Mouse (Mus musculus) heart, embryonic 11.5 days (tissue): Measurements from ENCODE around the gene Ehbp1l1. TPM values are rescaled to one million over a fixed set of nuclear protein-coding genes. Genes with fewer than 3 reads are reported as not detected.

Source experiments
- ATAC-seq: fragments of 200-750 bp; cut with Nextera tagmentation; replicated peaks from 2 replicates; pipeline ENCODE4 v1.8.0; 2017; ENCODE audit warnings: moderate library complexity; ENCODE audit not compliant: insufficient number of reproducible peaks, low FRiP score, low TSS enrichment
- H3K27ac ChIP-seq: fragments of 300-500 bp; sonication (generic); 2 replicates; pipeline ENCODE4 v1.5.1; 2014; ENCODE audit warnings: mild to moderate bottlenecking, low read depth, low read length
- H3K27me3 ChIP-seq: fragments of 300-500 bp; sonication (generic); 2 replicates; pipeline ENCODE4 v1.6.1; 2014; ENCODE audit warnings: mild to moderate bottlenecking, low read length, mixed read lengths; ENCODE audit not compliant: control insufficient read depth, insufficient read depth
- H3K36me3 ChIP-seq: fragments of 300-500 bp; sonication (generic); 2 replicates; pipeline ENCODE4 v1.6.1; 2014; ENCODE audit warnings: mild to moderate bottlenecking, low read length, moderate library complexity, mixed read lengths; ENCODE audit not compliant: control insufficient read depth, insufficient read depth
- H3K4me1 ChIP-seq: fragments of 300-500 bp; sonication (generic); 2 replicates; pipeline ENCODE4 v1.6.1; 2014; ENCODE audit warnings: low read length; ENCODE audit not compliant: control insufficient read depth, insufficient read depth
- H3K4me2 ChIP-seq: fragments of 300-500 bp; sonication (generic); 2 replicates; pipeline ENCODE4 v1.6.1; 2014; ENCODE audit warnings: mild to moderate bottlenecking, moderate library complexity
- H3K4me3 ChIP-seq: fragments of 300-500 bp; sonication (generic); 2 replicates; pipeline ENCODE4 v1.5.1; 2014; ENCODE audit warnings: low read depth, low read length
- H3K9ac ChIP-seq: fragments of 300-500 bp; sonication (generic); 2 replicates; pipeline ENCODE4 v1.6.1; 2014; ENCODE audit warnings: mild to moderate bottlenecking, low read depth, low read length, moderate library complexity
- H3K9me3 ChIP-seq: fragments of 300-500 bp; sonication (generic); replicated peaks from 2 replicates; pipeline ENCODE4 v1.6.1; 2016; ENCODE audit warnings: low read length; ENCODE audit not compliant: control insufficient read depth
- WGBS: fragments of 180-500 bp; shearing (Covaris S2); extraction: QIAGEN DNeasy Blood & Tissue Kit; methylation state at CpG from one replicate; pipeline ENCODE4 v1.1.7; 2014; ENCODE audit not compliant: insufficient replicate concordance; 5-methylcytosine and 5-hydroxymethylcytosine counted together
- polyA plus RNA-seq: library from polyadenylated mRNA; unstranded; fragments of >200 nt; fragmentation: Nextera tagmentation; extraction: Ambion mirVana; gene quantifications from 2 replicates; pipeline ENCODE4 v1.2.1, GENCODE M21; 2014

Gene Ehbp1l1
- polyA plus RNA-seq, 1 experiment from 2014 or later: 54.8 TPM

- Histone ChIP-seq H3K9me3 (no peaks in the 10 kb centered on the region), H3K4me3 (peak overlapping the region; percentile 66), H3K9ac (peak overlapping the region; percentile 84), H3K27ac (peak overlapping the region; percentile 82), H3K27me3 (peaks cover 51% of the 10 kb centered on the region), H3K4me1 (peaks cover 25% of the 10 kb centered on the region), H3K4me2 (peak overlapping the region; percentile 77), H3K36me3 (no peaks in the 10 kb centered on the region)
- WGBS: under 1% methylated on average over 44 of the region's 55 CpGs
- ATAC-seq: 0 out of 2 replicates have a peak, but pooled peaks have one; percentile 22
Measured at GRCm38 (mm10) chr19:5741641-5742240, 15.6 kb upstream of the Ehbp1l1 start.

- peak within 1 kb of the TSS; percentile 77 for H3K4me2 ChIP-seq
- peak within 1 kb of the TSS; percentile 82 for H3K27ac ChIP-seq
- H3K4me3 ChIP-seq: peak within 1 kb of the TSS; percentile 66
- peaks cover 15% of the 10 kb centered on the region for H3K4me1 ChIP-seq
- no peaks in the 10 kb centered on the region for H3K9me3 ChIP-seq
- peak; percentile 18; the same call in 1 of the 2 replicates for ATAC-seq
- no peaks in the 10 kb centered on the region for H3K36me3 ChIP-seq
- WGBS: 26% methylated on average over 13 of the region's 14 CpGs
- H3K27me3 ChIP-seq: peaks cover 39% of the 10 kb centered on the region
- H3K9ac ChIP-seq: peak within 1 kb of the TSS; percentile 84
Measured at GRCm38 (mm10) chr19:5740320-5741317, 14.5 kb upstream of the Ehbp1l1 start, which contains the start of gene Ltbp3. Gene Ltbp3, plus strand, starts transcription at chr19:5740904.

GRCm38 (mm10) chr19:5739446-5739845, 13.3 kb upstream of the Ehbp1l1 start:
- Histone ChIP-seq H3K27ac (no peak overlapping the region), H3K4me3 (no peak overlapping the region), H3K4me2 (no peak overlapping the region), H3K27me3 (peaks cover 28% of the 10 kb centered on the region), H3K4me1 (peaks cover 12% of the 10 kb centered on the region), H3K9ac (no peak overlapping the region), H3K36me3 (no peaks in the 10 kb centered on the region), H3K9me3 (no peaks in the 10 kb centered on the region)
- ATAC-seq: no peak
- WGBS: 38% methylated on average over 2 of the region's 2 CpGs

- no peak for ATAC-seq
- WGBS: 74% methylated on average over 9 of the region's 9 CpGs
Measured at GRCm38 (mm10) chr19:5734325-5734724, 8.2 kb upstream of the Ehbp1l1 start.

GRCm38 (mm10) chr19:5731264-5731978, 5.3 kb upstream of the Ehbp1l1 start:
- H3K4me3 ChIP-seq: peak overlapping the region; percentile 67
- under 1% methylated on average over 47 of the region's 47 CpGs for WGBS
- H3K4me2 ChIP-seq: peak overlapping the region; percentile 87
- H3K9ac ChIP-seq: peak overlapping the region; percentile 78
- no peaks in the 10 kb centered on the region for H3K36me3 ChIP-seq
- H3K27ac ChIP-seq: peak overlapping the region; percentile 60
- no peaks in the 10 kb centered on the region for H3K9me3 ChIP-seq
- no peaks in the 10 kb centered on the region for H3K27me3 ChIP-seq
- H3K4me1 ChIP-seq: peaks cover 36% of the 10 kb centered on the region
- ATAC-seq: peak; percentile 76

More at GRCm38 (mm10) chr19:5734325-5734724, 8.2 kb upstream of the Ehbp1l1 start:
- H3K9ac ChIP-seq: no peak overlapping the region
- H3K27ac ChIP-seq: no peak overlapping the region
- H3K9me3 ChIP-seq: no peaks in the 10 kb centered on the region
- H3K27me3 ChIP-seq: peaks cover 1% of the 10 kb centered on the region
- no peak overlapping the region for H3K4me3 ChIP-seq
- no peak overlapping the region for H3K4me2 ChIP-seq
- H3K4me1 ChIP-seq: peaks cover 14% of the 10 kb centered on the region
- H3K36me3 ChIP-seq: no peaks in the 10 kb centered on the region

GRCm38 (mm10) chr19:5730314-5731186, 4.4 kb upstream of the Ehbp1l1 start:
- Histone ChIP-seq H3K36me3 (no peaks in the 10 kb centered on the region), H3K9ac (peak overlapping the region; percentile 78), H3K4me1 (peaks cover 37% of the 10 kb centered on the region), H3K27ac (no peak overlapping the region), H3K9me3 (no peaks in the 10 kb centered on the region), H3K27me3 (no peaks in the 10 kb centered on the region), H3K4me2 (peak overlapping the region; percentile 87), H3K4me3 (peak overlapping the region; percentile 67)
- ATAC-seq: no peak
- 75% methylated on average over 29 of the region's 29 CpGs for WGBS

- peak within 1 kb of the TSS; percentile 97 for H3K4me3 ChIP-seq
- no peaks in the 10 kb centered on the region for H3K9me3 ChIP-seq
- under 1% methylated on average over 37 of the region's 37 CpGs for WGBS
- H3K4me2 ChIP-seq: peak within 1 kb of the TSS; percentile 93
- H3K9ac ChIP-seq: peak within 1 kb of the TSS; percentile 99
- no peaks in the 10 kb centered on the region for H3K36me3 ChIP-seq
- H3K4me1 ChIP-seq: peaks cover 40% of the 10 kb centered on the region
- no peaks in the 10 kb centered on the region for H3K27me3 ChIP-seq
- peak; percentile 58; the same call in 1 of the 2 replicates for ATAC-seq
- peak within 1 kb of the TSS; percentile 92 for H3K27ac ChIP-seq
Measured at GRCm38 (mm10) chr19:5729444-5729815, 3.3 kb upstream of the Ehbp1l1 start, which contains the start of gene Fam89b. Gene Fam89b, minus strand, starts transcription at chr19:5729653.
